Mouse (Mus musculus) embryonic fibroblast, embryonic 13.5 days (primary cell): ENCODE data around the gene Tango6. TPM values are rescaled to one million over a fixed set of nuclear protein-coding genes. Genes with fewer than 3 reads are reported as not detected.

Source experiments
- H3K27ac ChIP-seq: 2 replicates; pipeline ENCODE4 v1.5.1; 2012; ENCODE audit warnings: low read length, control low read depth, inconsistent platforms; ENCODE audit not compliant: insufficient read depth
- H3K4me1 ChIP-seq: 2 replicates; pipeline ENCODE4 v1.6.1; 2011; ENCODE audit warnings: low read length; ENCODE audit not compliant: control insufficient read depth, insufficient read depth
- H3K4me3 ChIP-seq: 2 replicates; pipeline ENCODE4 v1.5.1; 2011; ENCODE audit warnings: mild to moderate bottlenecking, control low read depth, low read length; ENCODE audit not compliant: insufficient read depth
- CTCF ChIP-seq: IDR thresholded peaks from 2 replicates; pipeline ENCODE4 v1.5.1; 2011; ENCODE audit warnings: mild to moderate bottlenecking, control low read depth, low read length, moderate library complexity, borderline replicate concordance; ENCODE audit not compliant: insufficient read depth
- POLR2A ChIP-seq: IDR thresholded peaks from 2 replicates; pipeline ENCODE4 v1.6.1; 2011; ENCODE audit warnings: low read depth, mild to moderate bottlenecking, control low read depth, low read length, moderate library complexity
- polyA plus RNA-seq: library from polyadenylated mRNA; stranded (reverse); fragments of >200 nt; gene quantifications from 2 replicates; pipeline ENCODE4 v1.2.4, GENCODE M21; 2011; ENCODE audit warnings: low read depth; ENCODE audit not compliant: missing spikeins, insufficient read length

Gene Tango6
- polyA plus RNA-seq, 1 experiment = 7.2 TPM

DNA sequence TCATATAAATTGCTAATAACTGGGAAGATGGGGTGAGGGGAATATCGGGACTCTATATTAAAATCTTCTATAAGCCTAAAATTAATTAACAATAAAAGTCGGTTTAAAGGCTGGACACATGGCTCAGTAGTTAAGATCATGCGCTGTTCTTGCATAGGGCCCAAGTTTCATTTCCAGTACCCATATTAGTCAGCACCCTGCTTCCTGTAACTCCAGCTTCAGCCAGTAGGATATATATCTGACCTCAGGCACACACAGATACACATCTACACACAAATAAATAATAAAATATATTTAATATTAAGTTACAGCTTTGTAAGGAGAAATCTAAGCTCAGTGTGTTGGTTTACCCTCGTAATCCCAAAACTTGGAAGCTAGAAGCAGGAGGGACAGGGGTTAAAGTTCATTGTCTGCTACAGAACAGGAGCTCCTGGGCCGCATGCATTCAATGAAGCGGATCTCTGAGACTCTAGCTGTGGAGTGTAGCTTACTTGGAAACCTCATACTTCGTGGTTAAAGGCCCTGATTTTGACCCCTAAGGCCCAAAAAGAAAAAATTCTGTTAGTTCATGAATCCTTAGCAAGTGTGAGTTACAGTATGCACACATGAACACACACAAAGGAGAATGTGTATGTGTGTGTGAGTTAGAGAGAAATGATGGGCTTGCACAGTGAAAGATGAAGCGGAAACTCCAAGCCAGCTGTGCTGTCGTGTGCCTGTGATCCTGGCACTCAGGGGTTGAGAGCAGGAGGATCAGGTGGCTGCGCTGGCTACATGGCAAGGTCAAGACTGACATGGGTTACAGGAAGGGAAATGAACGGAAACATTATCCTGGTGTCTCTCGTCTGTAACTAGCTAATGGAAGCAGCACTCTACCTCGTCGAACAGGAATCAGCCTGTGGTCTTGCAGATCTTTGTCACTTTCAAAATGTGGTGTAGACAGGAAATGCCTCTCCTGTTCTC, 138.0 kb downstream of the Tango6 start:
- H3K27ac ChIP-seq = no peak overlapping the region
- peaks cover 15% of the 10 kb centered on the region for H3K4me1 ChIP-seq
- no peak for TF ChIP-seq CTCF
- no peak for TF ChIP-seq POLR2A
- H3K4me3 ChIP-seq = no peak overlapping the region

DNA sequence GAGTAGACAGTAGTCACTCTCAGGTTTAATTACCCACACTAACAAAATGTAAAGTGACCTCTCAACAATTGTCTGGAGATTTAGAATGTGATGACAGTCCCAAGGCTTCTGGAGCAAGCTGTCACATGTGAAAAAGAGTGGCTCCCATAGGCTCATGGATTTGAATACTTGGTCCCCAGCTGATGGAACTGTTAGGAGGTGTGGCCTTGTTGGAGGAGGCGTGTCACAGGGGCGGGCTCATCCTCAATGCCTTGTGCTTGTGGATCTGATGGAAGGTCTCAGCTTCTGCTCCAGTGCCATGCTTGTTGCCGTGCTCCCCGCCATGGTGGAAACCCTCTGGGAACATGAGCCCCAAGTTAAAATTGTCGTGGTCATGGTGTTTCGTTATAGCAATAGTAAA, 146.1 kb downstream of the Tango6 start:
- Histone ChIP-seq H3K4me3 (no peak overlapping the region), H3K27ac (no peak overlapping the region), H3K4me1 (no peaks in the 10 kb centered on the region)
- no peak for TF ChIP-seq CTCF
- TF ChIP-seq POLR2A = no peak

GRCm38 (mm10) chr8:106829526-106830045, 146.7 kb downstream of the Tango6 start:
- TF ChIP-seq CTCF (no peak), POLR2A (no peak)
- H3K4me1 ChIP-seq = no peaks in the 10 kb centered on the region
- H3K4me3 ChIP-seq = no peak overlapping the region
- H3K27ac ChIP-seq = no peak overlapping the region

DNA sequence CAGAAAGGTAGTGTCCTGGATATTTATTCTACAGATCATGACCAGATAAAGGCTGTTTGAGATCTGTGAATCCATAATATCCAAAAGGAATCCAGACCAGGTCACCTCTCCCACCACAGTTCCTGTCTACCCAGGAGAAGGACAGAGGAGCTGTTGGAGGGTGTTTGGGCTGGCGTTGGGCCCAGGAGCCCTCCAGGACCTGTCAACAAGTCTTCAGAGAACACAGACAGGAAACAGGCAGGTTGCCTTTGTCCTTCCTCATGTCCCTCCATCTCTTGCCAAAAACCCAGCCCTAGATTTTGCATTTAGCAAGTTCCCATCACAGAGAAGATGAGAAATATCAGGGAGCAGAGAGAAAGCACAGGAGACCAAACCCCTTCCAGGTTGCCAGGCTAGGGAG, 152.0 kb downstream of the Tango6 start:
- Histone ChIP-seq H3K4me3 (no peak overlapping the region), H3K4me1 (no peaks in the 10 kb centered on the region), H3K27ac (no peak overlapping the region)
- TF ChIP-seq CTCF = no peak
- no peak for TF ChIP-seq POLR2A

GRCm38 (mm10) chr8:106836525-106836924, 153.7 kb downstream of the Tango6 start:
- Histone ChIP-seq H3K4me3 (no peak overlapping the region), H3K4me1 (no peaks in the 10 kb centered on the region), H3K27ac (no peak overlapping the region)
- TF ChIP-seq CTCF (no peak), POLR2A (no peak)

DNA sequence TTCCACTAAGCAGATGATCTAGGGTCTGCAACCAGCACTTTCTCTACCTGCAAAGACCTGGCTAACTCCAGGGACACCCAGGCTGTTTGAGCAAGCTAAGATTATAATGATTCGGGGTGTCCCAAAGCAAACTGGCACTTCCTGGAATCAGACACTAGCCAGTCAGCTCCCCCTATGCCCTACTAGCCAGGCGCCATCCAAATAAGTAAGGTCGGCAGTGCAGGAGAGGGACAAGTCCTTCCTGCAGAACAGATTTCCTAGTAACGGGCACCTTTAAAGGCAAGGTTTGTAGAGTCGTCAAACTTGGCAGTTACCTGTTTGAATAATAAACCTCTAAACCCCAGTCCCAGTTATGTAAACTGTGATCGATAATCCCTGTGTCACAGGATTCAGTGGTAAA, 155.9 kb downstream of the Tango6 start:
- Histone ChIP-seq H3K4me1 (no peaks in the 10 kb centered on the region), H3K27ac (no peak overlapping the region), H3K4me3 (no peak overlapping the region)
- TF ChIP-seq POLR2A = no peak
- no peak for TF ChIP-seq CTCF

DNA sequence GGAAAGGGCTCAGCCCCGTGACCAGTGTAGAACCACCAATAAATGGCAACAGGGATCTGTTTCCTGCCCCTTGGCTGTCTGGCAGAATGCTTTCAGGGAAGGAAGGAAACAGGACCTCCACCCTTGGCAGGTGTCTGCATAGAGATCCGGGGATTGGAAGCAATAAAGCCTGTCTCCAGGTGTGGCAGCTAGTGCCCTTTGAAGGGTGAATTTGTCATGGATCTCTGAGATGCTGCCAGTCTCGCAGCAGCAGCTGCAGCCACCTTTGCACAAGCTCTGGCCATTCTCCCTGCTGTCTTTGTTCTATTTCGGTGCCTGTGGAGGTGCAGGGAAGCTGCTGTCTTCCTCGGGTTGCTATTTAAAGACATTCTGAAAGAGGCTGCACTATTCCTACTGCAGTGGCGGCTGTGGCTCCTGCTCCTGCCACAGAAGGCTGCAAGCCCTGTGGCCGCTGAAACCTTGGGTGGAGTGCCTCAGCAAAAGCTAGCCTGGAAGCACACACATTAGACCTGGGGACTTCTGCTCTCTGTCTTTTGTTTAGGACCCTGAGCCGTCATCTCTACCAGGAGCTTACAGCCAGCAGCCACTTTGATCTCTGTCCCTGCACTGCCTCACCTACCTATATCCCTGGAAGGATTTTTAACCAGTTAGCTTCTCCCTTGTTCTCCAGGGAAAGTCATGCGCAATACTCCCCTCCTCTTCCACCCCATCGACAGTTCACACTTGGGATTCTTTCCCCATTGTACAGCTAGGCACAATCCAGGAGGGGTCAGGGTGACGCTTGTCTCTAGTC, 156.5 kb downstream of the Tango6 start:
- Histone ChIP-seq H3K27ac (no peak overlapping the region), H3K4me3 (no peak overlapping the region), H3K4me1 (no peaks in the 10 kb centered on the region)
- TF ChIP-seq POLR2A (no peak), CTCF (no peak)

DNA sequence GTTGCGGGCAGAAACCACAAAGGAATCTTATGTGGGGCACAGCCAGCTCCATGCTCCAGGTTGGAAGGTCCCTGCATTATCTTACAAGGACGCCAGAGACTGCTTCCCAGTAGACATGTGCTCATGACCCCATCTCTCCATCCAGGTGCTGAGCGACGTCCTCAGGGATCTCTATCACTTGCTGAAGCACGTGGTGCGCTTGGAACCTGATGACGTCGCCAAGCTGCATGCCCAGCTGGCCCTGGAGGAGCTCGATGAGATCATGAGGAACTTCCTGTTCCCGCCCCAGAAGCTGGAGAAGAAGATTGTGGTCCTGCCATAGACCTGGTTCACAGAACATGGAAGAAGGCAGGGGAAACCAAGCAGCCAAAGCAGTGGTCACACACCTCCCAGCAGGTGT, 167.2 kb downstream of the Tango6 start:
- Histone ChIP-seq H3K4me1 (no peaks in the 10 kb centered on the region), H3K4me3 (no peak overlapping the region), H3K27ac (no peak overlapping the region)
- TF ChIP-seq POLR2A (no peak), CTCF (no peak)

DNA sequence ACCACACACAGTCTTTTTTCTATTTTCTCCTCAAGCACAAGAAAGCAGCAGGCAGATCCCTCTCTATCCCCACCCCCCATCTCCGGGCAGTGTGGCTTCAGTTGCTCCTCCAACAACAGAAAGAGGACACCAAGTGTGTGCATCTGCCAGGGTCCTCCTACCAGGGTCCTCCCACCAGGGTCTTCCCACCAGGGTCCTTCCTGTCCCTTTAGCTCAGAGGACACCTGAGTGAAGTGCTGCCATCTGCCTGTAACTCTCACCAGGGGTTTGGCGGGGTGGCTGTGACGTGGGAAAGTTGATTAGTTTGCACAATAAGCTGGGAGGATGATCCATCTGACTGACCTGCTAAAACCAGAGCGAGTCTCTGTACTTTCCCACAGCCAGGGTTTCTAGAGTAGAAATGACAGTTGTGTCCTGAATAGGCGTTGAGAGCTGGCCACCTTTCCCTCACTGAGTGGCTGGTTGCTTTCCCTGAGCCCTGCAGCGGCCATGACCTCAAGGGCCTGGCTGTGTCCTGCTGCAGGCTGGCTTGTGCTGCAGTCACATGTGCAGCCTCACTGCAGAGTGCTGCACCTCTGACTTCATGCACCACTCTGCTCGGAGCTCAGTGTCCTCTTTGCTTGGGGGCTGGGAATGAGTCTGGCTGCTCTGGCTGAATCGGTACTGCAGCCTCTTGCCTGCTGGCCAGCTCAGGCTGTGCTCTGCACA, 171.8 kb downstream of the Tango6 start:
- Histone ChIP-seq H3K27ac (no peak overlapping the region), H3K4me1 (no peaks in the 10 kb centered on the region), H3K4me3 (no peak overlapping the region)
- TF ChIP-seq CTCF = no peak
- TF ChIP-seq POLR2A = no peak

- Histone ChIP-seq H3K4me1 (no peaks in the 10 kb centered on the region), H3K4me3 (no peak overlapping the region), H3K27ac (no peak overlapping the region)
- TF ChIP-seq POLR2A (no peak), CTCF (no peak)
These were observed 172.3 kb downstream of the Tango6 start for GRCm38 (mm10) chr8:106855242-106855562.
